Mouse (Mus musculus) 416B (cell line): ENCODE measurements around the gene Ddx25.
A peak's percentile ranks its signal among the peaks of the same experiment; 100 is the strongest.

Experiments used
- DNase-seq: peaks from one replicate; pipeline ENCODE4 v3.0.0; 2011; ENCODE audit warnings: low read depth

The Ddx25 gene

GRCm38 (mm10) chr9:35558257-35559008 is at the start of gene Ddx25, which contains the start of gene Pus3:
Ddx25 (minus strand) TSS chr9:35558528.
Pus3 (plus strand) TSS chr9:35558595.
- DNase-seq = no peak

DNA sequence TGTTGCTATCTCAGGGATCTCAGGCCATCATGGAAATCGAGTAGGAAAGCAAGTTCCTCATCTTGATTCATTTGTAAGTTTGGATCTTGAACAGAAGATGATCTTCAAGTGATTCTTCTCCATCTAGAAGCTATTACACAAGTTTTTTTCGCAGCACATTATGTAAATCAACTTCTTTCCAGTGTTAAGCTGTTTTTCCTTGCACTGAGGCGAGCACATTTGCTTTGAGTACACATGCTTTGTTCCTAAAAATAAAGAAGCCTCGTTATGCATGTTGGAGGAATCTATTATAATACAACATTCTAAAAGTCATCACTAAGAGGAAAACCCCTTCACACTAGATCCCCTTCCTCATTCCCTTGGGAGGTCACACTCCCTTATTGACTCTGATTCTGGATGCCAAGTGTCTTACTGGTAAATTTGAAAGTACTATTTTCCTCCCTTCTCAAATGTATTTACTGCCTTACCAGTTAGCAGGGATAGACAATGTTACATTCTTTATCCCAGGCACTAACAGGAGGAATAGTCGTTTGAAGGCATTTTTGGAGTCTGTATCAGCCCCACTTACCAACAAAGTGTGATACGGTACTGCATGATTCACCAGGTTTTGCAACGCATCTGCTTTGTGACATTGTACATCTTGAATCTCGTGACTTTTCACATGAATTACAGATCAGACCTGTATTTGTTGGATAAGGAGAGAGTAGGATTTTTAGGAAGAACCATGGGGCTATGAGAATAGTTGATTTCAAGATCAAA is 49.5 kb upstream of the Ddx25 start:
- no peak for DNase-seq

- DNase-seq = peak; percentile 57
These were observed 34.6 kb upstream of the Ddx25 start for GRCm38 (mm10) chr9:35592903-35593302.

GRCm38 (mm10) chr9:35587674-35588073 is 29.3 kb upstream of the Ddx25 start:
- DNase-seq = no peak

DNA sequence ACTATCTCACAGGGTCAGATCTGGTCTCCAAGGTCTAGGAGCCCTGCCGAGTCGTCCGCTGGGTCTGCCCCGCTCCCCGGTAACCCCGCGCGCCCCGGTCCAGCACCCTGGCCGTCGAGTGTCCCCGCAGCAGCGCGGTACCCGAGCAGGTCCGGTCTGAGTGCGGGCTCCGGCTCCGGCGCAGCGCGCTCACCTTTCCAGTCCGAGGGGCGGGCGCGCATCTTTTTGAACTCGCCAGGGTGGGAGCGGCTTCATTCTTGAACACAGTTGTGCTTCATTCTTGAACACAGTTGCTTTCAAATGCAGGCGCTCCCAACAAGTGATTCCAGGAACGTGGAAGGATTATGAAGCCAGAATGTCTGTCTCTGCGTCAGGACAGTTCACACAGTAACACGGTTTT is 16.1 kb upstream of the Ddx25 start:
- no peak for DNase-seq

DNA sequence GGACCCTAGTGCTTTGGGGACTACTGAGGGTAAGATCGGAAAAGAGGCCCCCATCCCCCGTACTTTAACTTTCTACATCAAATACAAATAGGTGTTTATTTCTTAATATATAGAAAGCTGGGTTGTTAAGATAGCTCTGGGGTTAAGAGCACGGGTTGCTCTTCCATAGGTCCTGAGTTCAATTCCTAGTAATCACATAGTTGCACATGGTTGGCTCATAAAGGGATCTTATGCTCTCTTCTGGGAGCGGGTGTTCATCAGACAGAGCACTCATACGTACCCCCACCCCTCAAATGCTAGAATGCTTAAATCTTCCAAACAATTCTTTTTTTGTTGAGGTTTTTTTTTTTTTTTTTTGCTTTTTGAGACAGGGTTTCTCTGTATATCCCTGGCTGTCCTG is 12.3 kb upstream of the Ddx25 start:
- DNase-seq = no peak

GRCm38 (mm10) chr9:35569571-35570534 is 11.5 kb upstream of the Ddx25 start, which contains the start of the genes Pate2 and Hyls1:
Pate2 (plus strand) TSS chr9:35570284.
Hyls1 (minus strand) TSS chr9:35570398.
- DNase-seq = peak; percentile 97

DNA sequence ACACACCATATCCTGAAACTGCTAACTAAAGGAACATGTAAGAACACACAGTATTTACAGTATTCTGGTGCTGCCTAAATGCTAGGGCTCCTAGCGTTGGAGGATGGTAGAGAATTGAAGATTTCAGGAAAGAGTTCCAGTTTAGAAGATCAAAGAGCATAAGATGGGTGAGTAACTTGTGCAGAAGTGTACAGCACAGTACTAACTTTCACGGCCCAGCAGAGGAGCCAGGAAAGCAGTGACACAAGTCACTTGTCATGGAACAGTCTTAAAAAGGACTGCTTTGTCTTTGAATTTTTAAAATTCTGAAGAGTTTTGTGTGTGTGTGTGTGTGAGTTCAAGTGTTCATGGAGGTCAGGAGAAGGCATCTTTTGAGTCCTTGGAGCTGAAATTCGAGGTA is 9.7 kb upstream of the Ddx25 start:
- DNase-seq = no peak

DNA sequence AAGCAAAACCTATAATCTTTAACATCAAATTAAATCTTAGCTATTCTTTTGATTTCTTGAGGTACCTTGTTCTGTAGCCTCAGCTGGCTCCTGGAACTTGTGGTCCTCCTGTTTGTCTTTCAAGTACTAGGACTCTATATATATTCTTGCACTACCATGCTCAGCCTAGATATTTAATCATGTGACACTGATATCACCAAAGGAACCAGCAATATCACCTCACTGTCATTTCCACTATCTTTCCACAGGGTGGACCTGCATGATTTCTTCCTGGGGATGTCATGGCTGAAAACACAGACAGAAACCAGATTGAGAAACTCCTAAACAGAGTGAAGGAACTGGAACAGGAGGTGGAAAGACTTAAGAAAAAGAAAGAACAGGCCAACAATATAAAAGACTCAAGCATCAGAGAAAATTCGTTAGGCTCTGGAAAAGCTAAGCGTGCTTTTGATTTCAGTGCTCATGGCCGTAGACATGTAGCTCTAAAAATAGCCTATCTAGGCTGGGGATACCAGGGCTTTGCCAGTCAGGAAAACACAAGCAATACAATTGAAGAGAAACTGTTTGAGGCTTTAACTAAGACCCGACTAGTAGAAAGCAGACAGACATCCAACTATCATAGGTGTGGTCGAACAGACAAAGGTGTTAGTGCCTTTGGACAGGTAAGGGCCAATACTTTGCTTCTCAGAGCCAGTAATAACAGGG is 6.4 kb upstream of the Ddx25 start:
- DNase-seq = no peak

DNA sequence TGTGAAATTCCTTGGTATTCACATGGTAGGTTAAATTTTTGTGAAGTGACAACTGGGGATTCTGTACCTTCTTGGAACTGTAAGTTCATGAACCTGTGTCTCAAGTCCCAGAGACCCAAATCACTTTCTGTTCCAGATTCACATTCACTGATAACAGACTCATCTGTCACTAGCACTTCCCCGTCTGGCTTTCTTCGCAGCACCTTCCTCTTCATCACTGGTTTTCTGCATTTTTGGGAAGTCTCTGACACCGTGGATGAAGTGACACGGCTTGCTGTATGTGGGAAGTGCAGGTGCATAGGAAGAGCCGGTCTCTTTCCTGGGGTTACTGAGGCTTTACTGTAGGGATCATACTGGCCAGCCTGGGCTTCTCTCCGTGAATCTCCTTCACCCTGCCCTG is 3.3 kb upstream of the Ddx25 start:
- no peak for DNase-seq

DNA sequence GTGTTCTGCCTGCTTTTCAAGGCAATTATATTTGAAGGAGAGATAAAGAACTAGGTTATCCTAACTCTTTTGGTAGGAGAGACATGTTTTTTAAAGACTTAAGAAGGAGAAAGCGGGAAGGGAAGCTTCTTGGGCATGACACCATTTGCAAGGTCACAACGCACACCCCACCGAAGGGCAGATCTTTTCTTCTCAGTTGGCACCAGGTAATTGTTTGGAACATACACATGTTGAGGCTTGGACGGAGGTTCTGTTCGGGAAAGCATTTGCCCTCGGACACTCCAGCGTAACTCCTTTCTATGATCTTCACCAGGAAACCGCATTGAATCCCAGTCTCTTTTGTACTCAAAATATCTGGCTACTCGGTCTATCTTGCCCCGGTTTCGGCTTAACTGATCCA is 2.7 kb upstream of the Ddx25 start:
- DNase-seq = no peak

GRCm38 (mm10) chr9:35559009-35559890 is 922 bp upstream of the Ddx25 start:
- DNase-seq = peak; percentile 89

DNA sequence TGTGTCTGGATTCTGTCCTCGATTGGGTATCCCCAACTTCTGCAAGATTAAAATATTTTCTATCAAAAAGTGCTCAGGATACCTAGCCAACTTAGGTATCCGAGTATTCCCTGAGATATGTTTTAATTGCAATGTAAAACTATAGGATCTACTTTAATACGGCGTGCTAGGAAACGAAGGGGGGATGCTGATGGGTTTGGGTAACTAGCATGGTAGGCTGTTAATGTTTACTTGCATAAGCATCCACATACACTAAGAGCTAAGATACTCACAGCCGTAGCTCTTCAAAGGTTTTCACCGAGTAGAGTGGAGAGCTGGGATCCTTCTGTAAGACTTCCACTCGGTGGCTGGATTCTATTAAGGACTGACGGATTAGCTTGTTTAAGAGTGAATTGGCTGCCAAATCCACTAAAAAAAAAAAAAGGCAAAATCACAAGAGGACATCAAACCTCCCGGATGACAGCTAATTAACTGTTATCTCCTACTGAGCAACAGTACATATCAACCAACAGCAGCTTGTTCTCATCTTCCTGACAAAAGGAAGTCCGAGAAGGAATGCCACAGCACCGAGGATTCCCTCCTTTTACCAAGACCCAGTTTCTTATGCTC is 1.7 kb downstream of the Ddx25 start:
- DNase-seq = no peak

- DNase-seq = no peak
These were observed 9.9 kb downstream of the Ddx25 start for GRCm38 (mm10) chr9:35548455-35548854.

DNA sequence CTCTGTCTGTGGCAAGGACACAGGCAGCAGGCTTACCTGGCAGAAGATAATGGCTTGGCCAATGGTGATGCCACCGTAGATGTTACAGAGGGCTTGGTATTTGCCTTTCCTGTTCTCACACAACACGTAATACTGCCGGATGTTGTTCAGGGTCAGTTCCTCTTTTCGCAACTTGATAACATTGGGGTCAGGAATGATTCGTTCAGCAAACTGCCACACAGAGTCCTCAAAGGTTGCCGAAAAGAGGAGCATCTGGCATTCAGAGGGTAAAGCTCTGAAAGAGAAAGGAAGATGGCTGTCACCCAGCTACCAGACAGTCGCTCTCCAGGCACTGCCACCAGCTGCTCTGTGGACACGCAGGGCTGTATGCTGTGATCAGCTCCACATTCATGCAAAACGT is 11.6 kb downstream of the Ddx25 start:
- peak; percentile 69 for DNase-seq

DNA sequence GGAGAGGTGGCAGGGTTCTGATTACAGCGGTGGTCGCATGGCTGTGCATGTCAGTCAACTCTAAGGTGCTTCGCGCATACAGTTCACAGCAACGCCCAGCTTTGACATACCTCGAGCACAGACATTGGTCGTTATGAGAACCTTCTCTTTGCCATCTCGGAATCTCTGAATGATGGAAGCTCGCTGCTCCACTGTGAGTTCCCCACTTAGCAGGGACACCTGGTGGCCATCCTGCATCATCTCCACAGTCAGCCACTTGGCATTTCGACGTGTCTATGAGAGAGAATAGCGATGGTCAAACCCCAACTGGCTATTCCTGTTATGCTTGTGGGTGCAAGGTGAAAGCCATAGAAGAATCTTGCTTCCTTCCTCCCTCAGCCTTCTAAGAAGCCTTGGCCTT is 12.6 kb downstream of the Ddx25 start:
- no peak for DNase-seq

DNA sequence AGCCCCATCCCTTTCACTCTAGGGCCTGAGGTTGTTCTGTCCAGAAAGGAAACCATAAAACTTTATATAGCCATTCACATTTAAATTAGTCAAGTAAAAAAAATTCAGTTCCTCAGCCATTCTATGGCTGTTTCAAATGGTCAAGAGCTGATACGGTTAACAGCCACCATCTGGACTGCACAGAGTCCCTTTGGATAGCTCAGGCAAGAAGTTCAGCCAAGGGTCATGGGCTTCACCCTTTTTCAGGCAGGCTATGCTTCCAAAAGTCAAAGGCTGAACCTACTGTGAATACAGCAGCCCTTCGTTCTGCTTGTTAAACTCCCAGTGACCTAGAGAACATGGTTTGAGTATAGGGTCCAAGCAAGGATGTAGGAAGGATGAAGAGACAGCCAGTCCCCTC is 13.7 kb downstream of the Ddx25 start:
- no peak for DNase-seq

DNA sequence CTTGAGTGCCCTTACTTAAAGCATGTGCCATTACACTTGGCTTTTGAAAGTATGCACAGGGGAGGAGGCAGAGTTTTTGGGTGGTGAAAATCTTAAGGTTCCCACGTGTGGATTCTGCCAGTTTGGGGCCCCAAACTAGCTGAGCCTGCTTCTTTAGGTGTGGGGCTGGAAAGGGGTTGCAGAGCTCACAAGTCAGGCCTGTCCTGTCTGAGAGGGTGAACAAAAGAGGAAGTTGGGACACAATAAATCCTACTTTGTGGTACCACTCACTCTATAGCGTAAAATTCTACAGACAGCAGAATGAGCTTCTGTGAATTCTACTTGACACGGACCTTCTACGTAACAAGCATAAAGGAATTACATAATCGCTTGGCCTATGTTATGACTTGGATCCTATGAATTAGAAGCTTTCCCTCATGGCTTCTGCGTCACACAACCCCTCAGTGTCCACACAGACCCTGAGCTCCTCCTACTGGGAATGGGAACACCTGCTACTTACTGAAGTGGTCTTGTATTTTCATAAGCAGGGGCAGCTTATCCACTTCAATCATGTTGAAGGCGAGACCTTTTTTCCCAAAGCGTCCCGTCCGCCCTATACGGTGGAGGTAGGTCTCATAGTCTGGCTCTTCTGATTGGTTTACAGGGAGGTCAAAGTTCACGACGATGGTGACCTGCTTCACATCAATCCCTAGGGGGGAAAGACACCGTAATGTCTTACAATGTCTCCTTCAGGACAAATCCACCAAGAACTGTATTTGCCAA is 15.0 kb downstream of the Ddx25 start:
- DNase-seq = no peak

GRCm38 (mm10) chr9:35541941-35542340 is 16.4 kb downstream of the Ddx25 start:
- DNase-seq = no peak
